Mouse (Mus musculus): Measurements from ENCODE around the gene Ssh2. TPM values are rescaled to one million over a fixed set of nuclear protein-coding genes. Genes with fewer than 3 reads are reported as not detected.

Gene Ssh2
- total RNA-seq, 2 experiments from 2014 or later: 14.4 to 26.6 TPM

DNA sequence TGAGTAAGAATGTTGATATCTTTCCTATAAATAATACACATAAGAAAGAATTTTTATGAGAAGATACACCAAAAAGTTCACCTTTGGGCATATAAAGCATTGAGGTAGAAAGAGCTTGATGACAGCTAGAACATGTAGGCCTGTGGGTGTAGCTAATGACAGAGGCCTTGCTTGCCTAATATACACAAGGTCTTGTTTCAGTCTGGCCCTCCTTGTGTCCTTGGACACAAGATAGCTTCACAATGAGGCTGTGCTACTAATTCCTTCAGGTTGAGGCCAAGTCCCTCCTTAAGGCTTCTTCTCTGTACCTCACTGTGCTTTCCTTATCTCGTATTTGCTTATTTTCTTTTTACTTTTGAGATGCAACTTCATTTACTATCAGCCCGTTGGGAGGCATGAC, 114.4 kb downstream of the Ssh2 start:
- no peak for ATAC-seq (replicated peaks; ENCODE audit: poor library complexity, severe bottlenecking)

DNA sequence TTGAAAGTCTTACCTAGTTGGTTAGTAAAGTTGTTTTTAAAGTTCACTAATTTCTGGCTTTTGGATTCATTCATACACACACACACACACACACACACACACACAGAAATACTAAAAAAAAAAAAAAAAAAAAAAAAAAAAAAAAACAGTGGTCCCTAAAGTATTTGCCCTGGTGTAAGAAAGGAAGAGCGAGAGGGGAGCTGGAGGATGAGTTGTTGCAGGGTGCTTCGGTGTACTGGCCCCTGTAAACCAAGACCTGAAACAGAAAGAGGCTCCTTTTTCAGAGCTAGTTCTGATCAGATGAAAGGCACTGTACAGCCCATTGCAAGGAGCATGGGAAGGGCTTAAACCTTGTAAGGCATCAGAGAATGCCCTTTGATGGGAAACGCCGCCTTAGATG, 131.2 kb downstream of the Ssh2 start:
- no peak for ATAC-seq (replicated peaks; ENCODE audit: poor library complexity, severe bottlenecking)

DNA sequence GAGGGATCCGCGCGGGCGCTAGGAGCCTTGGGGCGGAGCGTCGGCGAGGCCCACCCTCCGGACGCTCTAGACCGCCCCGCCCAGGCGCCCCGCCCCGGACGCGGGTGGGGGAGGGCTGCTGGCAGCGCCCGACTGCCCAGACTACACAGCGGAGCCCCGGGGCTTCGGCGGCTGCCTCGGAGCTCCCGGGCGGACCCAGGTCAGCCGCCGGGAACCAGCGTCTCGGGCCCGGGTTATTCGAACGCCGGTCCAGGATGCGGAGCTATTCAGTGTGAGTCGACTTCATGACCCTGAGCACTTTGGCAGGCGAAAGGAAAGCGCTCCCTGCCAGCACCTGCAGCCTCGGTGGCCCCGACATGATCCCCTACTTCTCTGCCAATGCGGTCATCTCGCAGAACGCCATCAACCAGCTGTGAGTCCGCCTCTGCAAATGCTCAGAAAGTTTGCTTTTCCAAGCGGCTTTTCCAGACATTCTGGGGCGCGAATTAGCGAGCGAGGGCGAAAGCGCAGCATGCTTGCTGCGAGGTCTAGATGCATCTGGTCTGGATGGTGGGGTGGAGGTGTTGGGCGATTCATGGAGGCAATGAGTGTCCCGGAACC, 132.2 kb downstream of the Ssh2 start:
- peak; percentile 98 for ATAC-seq (replicated peaks; ENCODE audit: poor library complexity, severe bottlenecking)

DNA sequence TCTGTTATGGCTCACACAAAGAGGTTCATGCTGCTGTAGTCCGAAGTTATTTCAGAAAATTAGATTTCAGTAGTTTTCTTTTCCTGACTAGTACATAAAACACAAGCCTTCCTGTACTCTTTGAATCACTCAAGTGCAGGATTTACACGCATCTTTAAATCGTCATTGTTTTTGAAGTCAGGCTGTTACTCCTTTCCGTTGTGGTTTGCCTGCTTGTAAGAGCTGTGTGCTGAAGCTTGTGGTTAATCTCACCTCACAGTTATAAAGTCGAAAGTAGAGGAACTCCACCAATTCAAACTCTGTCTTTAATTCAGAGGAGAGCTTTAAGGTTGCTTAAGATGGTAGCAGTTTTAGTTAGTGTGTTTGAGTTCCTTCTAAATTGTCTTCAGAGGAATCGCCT, 132.9 kb downstream of the Ssh2 start:
- peak; percentile 69 for ATAC-seq (replicated peaks; ENCODE audit: poor library complexity, severe bottlenecking)

DNA sequence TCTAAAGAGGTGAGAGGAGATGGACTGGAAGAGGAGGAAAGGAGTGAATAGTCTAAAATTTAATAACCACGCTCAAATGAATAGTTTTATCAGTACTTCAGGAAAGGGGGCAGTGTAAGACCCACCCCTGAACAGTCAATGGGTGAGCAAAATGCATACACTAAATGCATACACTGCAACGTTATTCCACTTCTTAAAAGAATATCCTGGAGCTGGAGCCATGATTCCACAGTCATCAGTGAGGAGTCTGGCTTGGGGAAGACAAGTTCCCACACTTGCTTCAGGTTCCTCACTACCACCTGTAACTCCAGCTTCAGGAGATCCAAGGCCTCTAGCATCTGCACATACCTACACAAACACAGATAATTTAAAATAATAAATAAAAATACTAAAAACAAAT, 133.6 kb downstream of the Ssh2 start:
- no peak for ATAC-seq (replicated peaks; ENCODE audit: poor library complexity, severe bottlenecking)

DNA sequence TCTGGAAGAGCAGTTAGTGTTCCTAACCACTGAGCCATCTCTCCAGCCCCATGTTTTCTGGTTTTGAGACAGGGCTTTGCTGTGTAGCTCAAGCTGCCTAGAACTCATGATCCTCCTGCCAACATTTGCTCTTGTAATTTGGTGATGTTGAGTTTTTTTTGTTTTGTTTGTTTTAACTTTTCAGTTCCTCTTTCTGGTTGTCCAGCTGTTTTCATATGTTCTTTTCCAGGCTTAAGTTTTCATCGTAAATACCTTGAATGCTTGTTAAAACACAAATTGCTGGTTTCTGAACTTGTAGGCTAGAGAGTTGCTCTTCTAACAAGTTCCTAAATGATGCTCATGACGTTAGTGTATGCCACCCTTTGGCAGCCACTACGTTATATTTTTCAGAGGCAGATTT, 139.0 kb downstream of the Ssh2 start:
- ATAC-seq (replicated peaks; ENCODE audit: poor library complexity, severe bottlenecking): no peak

DNA sequence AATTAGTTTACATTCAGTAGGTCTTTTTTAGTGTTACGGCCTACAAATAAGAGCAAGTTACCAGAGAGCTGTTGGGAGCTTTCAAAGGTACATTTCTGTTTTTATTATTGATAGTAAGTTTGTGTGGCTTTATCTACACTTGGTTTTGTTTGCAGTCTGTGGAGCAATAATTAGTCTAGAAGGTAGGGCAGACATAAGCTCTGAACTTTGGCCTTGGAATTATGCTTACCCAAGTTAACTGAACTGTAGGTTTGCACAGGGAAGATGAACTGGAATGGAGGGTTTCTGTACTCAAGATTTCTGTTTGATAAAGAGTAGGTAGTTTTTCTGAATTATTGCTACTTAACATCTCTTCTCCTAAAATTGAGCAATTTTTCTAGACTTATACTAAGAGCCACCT, 141.8 kb downstream of the Ssh2 start:
- ATAC-seq (replicated peaks; ENCODE audit: poor library complexity, severe bottlenecking): no peak

DNA sequence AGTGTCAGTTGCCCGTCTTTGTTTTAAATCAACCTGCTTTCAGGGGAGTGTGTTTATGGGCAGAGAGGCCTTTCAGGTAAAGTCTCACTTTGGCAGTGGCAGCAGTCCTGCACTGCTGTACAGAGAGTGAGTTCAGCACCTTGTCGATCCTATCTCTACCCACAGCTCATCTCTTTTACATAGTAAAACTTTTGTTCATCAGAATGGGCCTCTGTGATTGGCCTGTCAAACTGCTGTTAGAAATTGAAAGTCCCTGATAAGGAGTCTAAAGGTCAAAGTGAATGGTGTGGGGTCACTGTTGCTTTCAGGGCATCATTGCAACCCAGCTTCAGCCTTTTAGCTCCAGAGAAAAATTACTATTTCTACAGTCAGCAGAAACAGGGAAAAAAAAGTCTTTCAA, 147.4 kb downstream of the Ssh2 start:
- ATAC-seq (replicated peaks; ENCODE audit: poor library complexity, severe bottlenecking): no peak

DNA sequence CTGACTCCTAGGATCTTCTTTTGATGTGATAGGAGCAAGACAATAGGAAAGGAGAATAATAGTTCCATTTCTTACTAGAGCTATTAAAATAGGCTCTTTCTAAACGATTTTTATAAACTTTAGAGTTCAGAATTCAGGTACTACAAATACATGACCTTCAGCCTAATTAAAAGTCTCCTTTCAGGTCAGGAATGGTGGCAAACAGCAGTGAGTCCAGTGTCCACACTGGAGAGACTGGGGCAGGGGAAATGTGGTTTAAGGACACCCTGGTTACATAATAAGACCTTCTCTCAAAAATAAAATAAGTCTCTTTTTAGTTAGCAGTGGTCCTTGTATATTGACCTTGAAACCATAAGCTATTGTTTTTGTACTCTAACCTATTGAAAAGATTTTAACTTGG, 148.3 kb downstream of the Ssh2 start:
- ATAC-seq (replicated peaks; ENCODE audit: poor library complexity, severe bottlenecking): no peak

DNA sequence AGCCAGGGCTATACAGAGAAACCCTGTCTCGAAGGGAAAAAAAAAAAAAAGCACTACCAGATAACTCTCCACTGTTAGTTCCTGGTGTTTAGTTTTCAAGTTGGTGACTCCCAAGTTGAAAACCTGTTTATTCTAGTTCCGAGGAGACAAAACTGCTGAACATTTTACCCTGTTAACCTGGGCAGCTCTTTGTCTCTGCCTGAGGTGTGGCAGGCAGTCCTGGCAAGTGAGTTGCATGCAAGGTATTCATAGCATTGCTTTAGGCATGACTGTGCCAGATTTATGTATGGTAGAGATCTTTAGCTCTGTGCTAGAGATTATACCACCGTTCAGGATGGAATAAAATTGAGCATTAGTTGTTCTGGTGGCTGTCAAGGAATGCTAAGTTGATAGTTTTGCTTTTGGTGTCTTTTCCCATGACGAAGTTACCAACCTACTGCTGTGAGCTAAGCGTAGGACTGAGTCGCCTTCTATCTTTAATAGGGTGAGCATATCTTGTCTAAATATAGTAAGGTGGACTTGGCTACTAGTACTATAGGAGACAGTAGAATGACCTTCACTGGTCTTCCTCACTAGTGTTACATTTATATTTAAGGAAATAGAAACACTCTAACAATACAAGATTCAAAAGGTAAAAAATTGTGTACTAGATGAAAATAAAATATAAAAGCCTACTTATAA, 149.8 kb downstream of the Ssh2 start:
- no peak for ATAC-seq (replicated peaks; ENCODE audit: poor library complexity, severe bottlenecking)

DNA sequence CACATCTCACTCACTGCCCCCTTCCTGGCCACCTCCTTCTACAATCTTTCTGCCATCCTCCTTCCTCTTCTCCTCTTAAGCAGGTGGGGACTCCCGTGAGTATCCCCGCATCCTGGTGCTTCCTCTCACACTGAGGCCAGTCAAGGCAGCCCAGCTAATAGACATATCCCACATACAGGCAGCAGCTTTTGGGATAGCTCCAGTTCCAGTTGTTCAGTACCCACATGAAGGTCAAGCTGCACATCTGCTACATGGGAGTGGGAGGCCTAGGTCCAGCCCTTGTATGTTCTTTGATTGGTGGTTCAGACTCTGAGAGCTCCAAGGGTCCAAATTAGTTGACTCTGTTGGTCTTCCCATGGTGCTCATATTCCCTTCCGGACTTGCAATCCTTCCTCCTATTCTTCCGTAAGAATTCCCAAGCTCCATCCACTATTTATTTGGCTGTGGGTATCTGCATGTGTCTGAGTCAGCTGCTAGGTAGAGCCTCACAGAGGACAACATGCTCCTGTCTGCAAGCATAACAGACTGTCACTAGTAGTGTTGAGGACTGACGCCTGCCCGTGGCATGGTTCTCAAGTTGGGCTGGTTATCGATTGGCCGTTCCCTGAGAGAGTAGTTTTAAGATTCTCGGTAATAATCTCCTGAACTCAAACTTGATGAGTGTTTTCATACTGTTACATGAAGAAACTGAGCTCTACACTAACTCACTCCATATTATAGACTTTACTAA, 151.6 kb downstream of the Ssh2 start:
- ATAC-seq (replicated peaks; ENCODE audit: poor library complexity, severe bottlenecking): no peak

DNA sequence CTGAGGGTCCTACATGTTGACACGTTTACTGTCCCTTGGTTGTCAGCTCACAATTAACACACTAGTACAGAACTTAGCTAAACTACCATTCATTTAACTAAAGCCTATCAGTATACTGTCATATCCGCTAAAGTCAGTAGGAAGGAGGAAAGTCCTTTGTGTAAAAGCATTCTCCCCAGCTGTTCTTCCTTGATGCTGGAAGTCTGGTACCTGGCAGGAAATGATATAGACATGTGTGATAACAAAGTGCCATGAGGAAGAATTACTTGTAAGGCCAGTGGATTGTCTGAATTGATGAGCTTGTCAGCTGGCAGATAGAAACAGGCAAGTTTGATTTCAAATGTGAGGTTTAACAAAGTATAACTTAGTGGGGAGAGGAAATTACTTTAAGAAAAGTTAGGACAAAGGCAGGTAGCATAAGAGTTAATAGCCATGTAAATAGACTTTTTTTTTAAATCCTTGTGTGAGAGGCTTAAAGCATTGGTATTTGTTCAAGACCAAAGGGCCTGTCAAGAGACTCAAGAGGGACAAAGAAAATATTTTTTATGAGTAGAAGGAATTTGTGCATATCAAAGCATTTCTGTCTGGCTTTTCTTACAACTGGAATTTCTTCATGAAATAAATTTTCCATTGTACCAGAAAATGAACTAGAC, 153.2 kb downstream of the Ssh2 start:
- ATAC-seq (replicated peaks; ENCODE audit: poor library complexity, severe bottlenecking): no peak

DNA sequence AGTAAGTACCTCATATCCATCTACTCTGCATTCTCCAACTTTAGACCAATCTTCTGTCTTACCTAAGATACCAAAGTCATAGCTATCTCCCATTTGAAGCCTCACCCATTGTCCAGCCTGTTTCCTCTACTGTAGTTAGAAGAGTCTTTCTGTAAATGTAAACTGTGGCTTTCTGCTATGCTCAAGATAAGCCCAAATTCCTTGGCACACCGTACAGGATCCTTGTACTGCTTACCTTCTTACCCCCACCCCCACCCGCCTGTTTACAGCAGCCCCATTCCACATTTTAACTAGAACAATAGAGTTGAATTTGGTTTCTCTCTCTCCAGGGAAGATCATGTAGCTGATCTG, 153.7 kb downstream of the Ssh2 start:
- ATAC-seq (replicated peaks; ENCODE audit: poor library complexity, severe bottlenecking): no peak

DNA sequence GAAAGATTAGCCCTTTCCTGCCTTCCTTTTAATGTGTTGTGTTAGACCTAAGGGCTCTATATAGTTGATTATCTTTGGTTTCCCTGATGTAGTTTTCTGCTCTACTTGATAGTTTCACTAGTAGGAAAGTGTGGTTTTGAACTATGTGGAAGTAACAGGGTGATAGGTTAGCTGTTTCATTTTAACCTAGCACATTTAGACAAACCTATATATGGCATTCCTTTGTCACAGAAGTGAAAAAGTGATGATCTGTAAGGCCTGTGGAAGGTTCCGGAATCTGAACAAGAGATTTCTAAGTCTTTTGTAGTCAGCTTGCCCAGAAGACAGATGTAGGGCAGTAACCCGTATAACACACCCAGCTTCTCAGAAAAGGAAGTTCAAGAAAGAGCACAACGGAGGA, 155.0 kb downstream of the Ssh2 start:
- peak; percentile 31 for ATAC-seq (replicated peaks; ENCODE audit: poor library complexity, severe bottlenecking)

DNA sequence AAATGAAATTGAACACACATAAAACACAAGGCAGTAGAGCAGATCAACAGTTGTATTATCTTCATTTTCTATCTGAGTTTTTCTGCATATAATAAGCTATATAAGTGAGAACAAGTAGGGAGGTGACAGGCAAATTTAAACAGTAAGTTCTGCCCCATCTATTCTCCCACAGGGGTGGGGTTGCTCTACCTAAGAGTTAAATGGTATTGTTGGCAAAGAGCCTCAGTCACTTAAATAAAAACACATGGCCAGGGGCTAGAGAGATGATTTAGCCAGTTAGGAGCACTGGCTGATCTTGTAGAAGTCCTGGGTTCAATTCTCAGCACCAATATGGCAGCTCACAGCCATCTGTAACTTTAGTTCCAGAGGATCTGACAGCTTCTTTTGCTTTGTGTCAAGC, 155.6 kb downstream of the Ssh2 start:
- no peak for ATAC-seq (replicated peaks; ENCODE audit: poor library complexity, severe bottlenecking)

DNA sequence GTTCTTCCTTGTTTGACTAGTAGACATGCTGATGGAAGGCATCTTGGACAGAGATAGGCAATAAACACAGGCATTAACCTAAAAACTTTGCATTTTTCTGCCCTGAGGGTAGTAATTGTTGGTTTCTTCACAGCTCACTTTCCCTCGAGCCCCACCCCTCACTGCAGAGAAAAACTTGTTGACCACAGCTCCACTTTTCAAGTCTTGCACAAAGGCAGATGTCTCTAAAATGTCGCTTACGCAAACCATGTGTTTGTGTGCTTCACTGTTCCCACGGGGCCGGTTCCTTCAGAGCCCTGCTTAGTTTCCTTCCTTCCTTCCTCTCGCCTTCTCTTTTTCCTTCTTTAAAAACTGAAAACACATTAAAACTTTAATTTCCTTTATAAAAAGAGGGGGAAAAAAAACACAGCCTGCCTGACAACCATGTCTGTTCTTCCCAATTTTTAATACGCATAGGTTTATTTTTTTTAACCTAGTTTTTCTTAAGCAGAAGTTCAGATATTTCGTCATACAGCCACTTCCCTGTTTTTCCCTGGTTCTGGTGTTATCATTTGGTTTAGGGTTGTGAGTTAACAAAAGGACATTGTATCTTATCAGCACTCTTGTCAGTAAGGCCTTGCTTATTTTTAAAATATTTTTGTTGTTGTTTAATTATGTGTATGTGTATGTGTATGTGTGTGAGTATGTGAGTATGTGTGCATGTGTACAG, 156.3 kb downstream of the Ssh2 start:
- peak; percentile 96 for ATAC-seq (replicated peaks; ENCODE audit: poor library complexity, severe bottlenecking)

DNA sequence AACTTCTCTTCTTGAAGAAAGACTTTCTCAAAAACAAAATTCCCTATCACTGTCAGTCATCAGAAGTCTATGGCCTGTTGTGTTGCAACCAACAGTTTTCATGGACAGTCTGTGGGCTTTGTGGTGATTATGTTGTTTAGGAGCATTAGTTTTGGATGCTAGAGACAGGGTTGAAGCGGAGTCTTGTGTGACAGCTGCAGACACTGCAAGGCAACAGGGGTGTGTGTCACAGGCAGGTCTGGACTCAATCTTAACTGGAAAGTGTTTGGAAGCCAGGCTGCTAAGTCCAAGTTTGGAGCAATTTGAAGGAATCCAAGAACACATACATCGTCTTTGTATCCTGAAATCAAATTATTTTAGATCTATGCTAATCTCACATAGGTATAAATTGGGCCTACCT, 162.5 kb downstream of the Ssh2 start:
- 0 out of 2 replicates have a peak, but pooled peaks have one; percentile 25 for ATAC-seq (replicated peaks; ENCODE audit: poor library complexity, severe bottlenecking)

DNA sequence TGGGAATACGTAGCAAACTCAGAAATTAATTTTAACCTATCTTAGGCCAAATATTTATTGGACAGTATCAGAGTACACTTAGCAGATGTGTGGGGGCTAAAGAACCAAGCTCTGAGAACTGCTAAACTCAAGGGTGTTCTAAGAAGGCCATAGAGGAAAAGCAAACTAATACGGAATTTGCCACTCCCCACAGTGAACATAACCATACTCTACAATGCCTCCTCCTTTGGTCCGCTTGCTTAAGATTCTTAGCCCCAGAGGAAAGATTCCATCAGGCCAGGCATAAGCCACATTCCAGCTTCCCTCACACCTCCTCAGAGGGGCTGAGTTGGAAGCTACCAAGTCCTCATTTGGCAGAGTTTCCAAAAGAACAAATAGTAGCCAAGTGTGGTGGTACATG, 165.1 kb downstream of the Ssh2 start:
- ATAC-seq (replicated peaks; ENCODE audit: poor library complexity, severe bottlenecking): no peak

DNA sequence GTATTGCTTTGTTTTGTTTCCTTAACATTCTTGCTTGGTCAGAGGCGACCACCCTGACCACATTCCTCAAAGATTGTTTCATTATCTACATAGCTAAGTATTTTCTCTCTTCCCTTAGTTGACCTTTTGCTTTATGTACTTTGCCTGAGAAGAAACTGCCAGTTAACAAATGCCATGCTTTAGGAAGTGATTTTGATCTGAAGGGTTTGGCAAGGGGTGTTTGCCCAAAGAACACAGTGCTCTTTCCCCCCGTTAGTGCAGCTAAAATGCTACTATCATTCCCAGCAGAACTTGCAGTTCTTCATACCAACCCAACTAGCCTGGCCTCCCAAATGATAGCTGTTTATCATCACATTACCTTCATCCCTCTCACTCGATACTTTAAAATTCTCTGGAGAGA, 168.1 kb downstream of the Ssh2 start:
- ATAC-seq (replicated peaks; ENCODE audit: poor library complexity, severe bottlenecking): no peak

All from granulocyte monocyte progenitor cell, adult 5-6 weeks (primary cell).